Mouse (Mus musculus) sigmoid colon, adult 10 weeks (tissue): ENCODE results near the gene Mta3. TPM values are rescaled to one million over a fixed set of nuclear protein-coding genes. Genes with fewer than 3 reads are reported as not detected.

Source experiments
- polyA plus RNA-seq: library from polyadenylated mRNA; stranded (reverse); fragments of 350-450 nt; fragmentation: Illumina TruSeq; extraction: RNeasy Lipid Tissue Mini Kit (QIAGEN cat#74804); gene quantifications from one replicate; pipeline ENCODE4 v1.2.3, GENCODE M21; 2014; ENCODE audit warnings: low read depth, low replicate concordance

The Mta3 gene
- polyA plus RNA-seq, result 13.1 TPM

GRCm38 (mm10) chr17:83706116-83706593 is at the start of gene Mta3:
Gene Mta3, plus strand, starts transcription at chr17:83706163.

GRCm38 (mm10) chr17:83847815-83848214 is 141.9 kb downstream of the Mta3 start, which contains the start of gene Haao:
Gene Haao, minus strand, starts transcription at chr17:83847963.

Other genes starting within 250 kb of the Mta3 start
- gene Cox7a2l, start 188.8 kb upstream of the Mta3 start, polyA plus RNA-seq, result 367 TPM
- gene Kcng3, start 74.3 kb upstream of the Mta3 start, polyA plus RNA-seq, result 0.38 TPM
- gene Haao, start 141.8 kb downstream of the Mta3 start, polyA plus RNA-seq, result 1.8 TPM